Mouse (Mus musculus): Measurements from ENCODE around the gene Gtpbp1. TPM values are rescaled to one million over a fixed set of nuclear protein-coding genes. Genes with fewer than 3 reads are reported as not detected.
A peak's percentile ranks its signal among the peaks of the same experiment; 100 is the strongest.

The Gtpbp1 gene
- polyA plus RNA-seq, 1 experiment from 2014 or later, result 28.2 TPM

DNA sequence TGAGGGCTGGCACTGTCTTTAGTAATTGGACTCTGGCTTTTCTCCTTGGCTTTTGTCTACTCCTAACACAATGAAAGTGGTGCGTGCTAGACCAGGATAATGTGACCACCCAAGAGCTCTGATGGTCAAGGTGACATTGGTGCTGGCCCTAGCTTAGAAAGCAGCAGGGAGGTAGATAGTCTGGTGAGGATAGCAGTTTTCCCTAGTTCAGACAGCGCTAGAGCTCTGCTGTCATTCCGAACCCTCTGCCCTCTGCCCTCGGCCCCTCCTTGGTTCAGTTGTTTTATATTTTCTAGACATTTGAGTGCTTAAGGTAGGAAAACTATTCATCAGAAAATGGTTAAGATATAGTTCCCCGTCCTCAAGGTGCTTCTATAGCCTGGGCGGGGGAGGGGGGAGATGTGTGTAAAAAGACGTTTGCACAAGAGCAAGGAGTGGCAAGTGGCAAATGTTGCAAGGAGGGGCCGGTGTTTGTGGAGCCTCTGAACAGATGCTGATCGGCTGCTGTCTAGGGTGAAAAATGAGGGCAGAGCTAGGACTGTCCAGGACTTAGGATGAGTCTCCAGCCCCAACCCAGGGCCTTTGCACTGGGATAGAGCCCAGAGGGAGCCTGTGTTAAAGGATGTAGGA, 7.0 kb downstream of the Gtpbp1 start:
- Histone ChIP-seq H3K9me3 (no peaks in the 10 kb centered on the region), H3K9ac (no peak overlapping the region), H3K4me2 (no peak overlapping the region), H3K4me1 (peaks cover 5% of the 10 kb centered on the region; the same call in 1 of the 2 replicates), H3K27me3 (replicated peaks) (no peaks in the 10 kb centered on the region), H3K27ac (no peak overlapping the region), H3K4me3 (replicated peaks) (no peak overlapping the region), H3K36me3 (peaks cover 12% of the 10 kb centered on the region; the same call in 1 of the 2 replicates)
- ATAC-seq (ENCODE audit: insufficient read depth, low FRiP score, low read depth), result no peak
- 69% methylated on average over 9 of the region's 9 CpGs for WGBS

DNA sequence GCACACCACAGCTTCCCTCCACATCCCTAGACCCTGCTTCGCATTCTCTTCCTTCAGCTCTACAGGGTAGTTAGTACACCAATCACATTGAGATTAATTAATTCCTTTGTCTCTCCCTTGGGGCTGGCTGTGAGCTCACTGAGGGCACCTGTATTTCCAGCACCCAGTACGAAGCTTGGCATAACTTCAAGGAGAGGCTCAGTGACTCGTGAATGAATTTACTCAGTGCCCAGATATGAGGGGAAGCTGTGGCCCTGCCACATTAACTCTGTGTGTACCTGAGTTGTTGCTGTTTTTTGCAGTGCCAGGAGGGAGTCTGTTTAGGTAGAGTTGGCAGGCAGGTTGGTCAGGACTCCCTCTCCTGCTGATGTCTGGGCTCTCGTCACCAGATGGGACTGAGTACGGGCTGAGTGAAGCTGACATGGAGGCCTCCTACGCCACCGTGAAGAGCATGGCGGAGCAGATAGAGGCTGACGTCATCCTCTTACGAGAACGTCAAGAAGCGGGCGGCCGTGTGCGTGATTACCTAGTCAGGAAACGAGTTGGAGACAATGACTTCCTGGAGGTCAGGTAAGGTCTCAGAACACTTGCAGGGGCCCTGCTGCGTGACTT, 16.1 kb downstream of the Gtpbp1 start:
- Histone ChIP-seq H3K4me1 (no peaks in the 10 kb centered on the region), H3K4me3 (replicated peaks) (no peak overlapping the region), H3K4me2 (no peak overlapping the region), H3K9ac (no peak overlapping the region), H3K9me3 (no peaks in the 10 kb centered on the region), H3K27me3 (replicated peaks) (no peaks in the 10 kb centered on the region), H3K36me3 (peaks cover 29% of the 10 kb centered on the region), H3K27ac (no peak overlapping the region)
- WGBS, result 84% methylated on average over 17 of the region's 17 CpGs
- no peak for ATAC-seq (ENCODE audit: insufficient read depth, low FRiP score, low read depth)

- WGBS, result 95% methylated on average over 5 of the region's 5 CpGs
- H3K27me3 ChIP-seq (replicated peaks), result no peaks in the 10 kb centered on the region
- peaks cover 38% of the 10 kb centered on the region for H3K36me3 ChIP-seq
- H3K9ac ChIP-seq, result no peak overlapping the region
- H3K4me1 ChIP-seq, result no peaks in the 10 kb centered on the region
- H3K9me3 ChIP-seq, result no peaks in the 10 kb centered on the region
- ATAC-seq (ENCODE audit: insufficient read depth, low FRiP score, low read depth), result no peak; the same call in 1 of the 2 replicates
- no peak overlapping the region for H3K27ac ChIP-seq
- H3K4me2 ChIP-seq, result no peak overlapping the region
- H3K4me3 ChIP-seq (replicated peaks), result no peak overlapping the region
Measured at GRCm38 (mm10) chr15:79708229-79708822, 17.7 kb downstream of the Gtpbp1 start.

DNA sequence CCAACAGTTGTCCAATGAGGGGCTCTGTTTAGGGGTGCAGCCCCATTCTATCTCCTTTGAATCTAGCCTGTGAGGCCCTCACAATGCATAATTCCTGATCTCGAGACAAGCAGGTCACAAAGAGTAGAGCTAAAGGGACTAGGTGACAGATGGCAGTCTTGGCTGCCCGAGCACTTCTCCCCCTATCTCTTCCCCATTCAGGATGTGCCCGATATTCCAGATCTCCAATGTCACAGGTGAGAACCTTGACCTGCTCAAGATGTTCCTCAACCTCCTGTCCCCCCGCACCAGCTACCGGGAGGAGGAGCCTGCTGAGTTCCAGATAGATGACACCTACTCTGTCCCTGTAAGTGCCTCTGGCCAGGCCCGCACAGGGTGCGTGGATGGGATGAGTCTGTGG, 25.0 kb downstream of the Gtpbp1 start:
- no peak overlapping the region for H3K4me2 ChIP-seq
- no peaks in the 10 kb centered on the region for H3K4me1 ChIP-seq
- H3K27ac ChIP-seq, result no peak overlapping the region
- peaks cover 54% of the 10 kb centered on the region for H3K36me3 ChIP-seq
- no peaks in the 10 kb centered on the region for H3K27me3 ChIP-seq (replicated peaks)
- H3K4me3 ChIP-seq (replicated peaks), result no peak overlapping the region
- H3K9ac ChIP-seq, result no peak overlapping the region
- ATAC-seq (ENCODE audit: insufficient read depth, low FRiP score, low read depth), result no peak
- no peaks in the 10 kb centered on the region for H3K9me3 ChIP-seq
- WGBS, result 94% methylated on average over 7 of the region's 7 CpGs

DNA sequence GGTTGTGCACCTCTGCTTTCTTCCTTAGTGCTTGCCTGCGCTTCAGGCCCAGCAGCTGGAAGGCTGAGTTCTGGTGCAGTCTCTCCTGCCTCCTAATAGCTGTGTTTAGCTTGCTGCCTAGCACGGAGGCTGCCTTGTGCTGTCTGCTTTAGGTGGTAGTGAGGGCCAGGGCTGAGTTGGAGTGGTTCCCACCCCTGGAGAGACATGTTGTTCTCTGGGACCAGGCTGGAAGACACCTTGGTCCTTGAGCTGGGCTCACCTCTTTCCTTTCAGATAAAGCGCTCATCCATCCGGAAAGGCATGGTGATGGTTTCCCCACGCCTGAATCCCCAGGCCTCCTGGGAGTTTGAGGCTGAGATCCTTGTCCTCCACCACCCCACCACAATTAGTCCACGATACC, 26.1 kb downstream of the Gtpbp1 start:
- H3K4me2 ChIP-seq, result no peak overlapping the region
- H3K27ac ChIP-seq, result no peak overlapping the region
- H3K4me1 ChIP-seq, result no peaks in the 10 kb centered on the region
- H3K9me3 ChIP-seq, result no peaks in the 10 kb centered on the region
- H3K36me3 ChIP-seq, result peaks cover 51% of the 10 kb centered on the region
- H3K4me3 ChIP-seq (replicated peaks), result no peak overlapping the region
- no peak for ATAC-seq (ENCODE audit: insufficient read depth, low FRiP score, low read depth)
- no peak overlapping the region for H3K9ac ChIP-seq
- WGBS, result 93% methylated on average over 6 of the region's 6 CpGs
- no peaks in the 10 kb centered on the region for H3K27me3 ChIP-seq (replicated peaks)

DNA sequence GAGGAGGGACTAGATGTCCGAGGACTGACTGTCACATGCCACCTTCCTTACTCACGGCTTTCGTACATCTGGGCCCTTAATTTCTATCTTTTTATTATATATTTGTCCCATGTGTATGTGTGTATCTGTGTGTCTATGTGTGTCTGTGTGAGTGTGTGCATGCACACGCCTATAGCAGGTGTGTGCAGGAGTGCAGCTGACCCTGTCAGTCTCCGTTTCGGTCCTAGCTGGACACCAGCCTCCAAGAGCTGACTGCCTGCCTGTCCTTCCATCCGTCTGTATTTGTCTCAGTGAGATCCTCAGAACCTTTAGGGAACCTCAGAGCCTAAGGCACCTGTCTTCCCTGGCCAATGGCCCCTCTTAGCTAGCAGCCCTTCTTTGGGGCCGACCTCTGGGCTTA, 29.6 kb downstream of the Gtpbp1 start:
- Histone ChIP-seq H3K4me1 (no peaks in the 10 kb centered on the region), H3K36me3 (peaks cover 44% of the 10 kb centered on the region), H3K9me3 (no peaks in the 10 kb centered on the region), H3K9ac (no peak overlapping the region), H3K27ac (no peak overlapping the region), H3K4me2 (no peak overlapping the region), H3K4me3 (replicated peaks) (no peak overlapping the region), H3K27me3 (replicated peaks) (no peaks in the 10 kb centered on the region)
- 93% methylated on average over 8 of the region's 8 CpGs for WGBS
- no peak for ATAC-seq (ENCODE audit: insufficient read depth, low FRiP score, low read depth)

GRCm38 (mm10) chr15:79720796-79721195, 30.2 kb downstream of the Gtpbp1 start:
- H3K27me3 ChIP-seq (replicated peaks), result no peaks in the 10 kb centered on the region
- no peaks in the 10 kb centered on the region for H3K4me1 ChIP-seq
- H3K9ac ChIP-seq, result no peak overlapping the region
- WGBS, result 79% methylated on average over 4 of the region's 4 CpGs
- ATAC-seq (ENCODE audit: insufficient read depth, low FRiP score, low read depth), result no peak
- no peaks in the 10 kb centered on the region for H3K9me3 ChIP-seq
- no peak overlapping the region for H3K4me3 ChIP-seq (replicated peaks)
- H3K27ac ChIP-seq, result no peak overlapping the region
- peaks cover 49% of the 10 kb centered on the region for H3K36me3 ChIP-seq
- no peak overlapping the region for H3K4me2 ChIP-seq

DNA sequence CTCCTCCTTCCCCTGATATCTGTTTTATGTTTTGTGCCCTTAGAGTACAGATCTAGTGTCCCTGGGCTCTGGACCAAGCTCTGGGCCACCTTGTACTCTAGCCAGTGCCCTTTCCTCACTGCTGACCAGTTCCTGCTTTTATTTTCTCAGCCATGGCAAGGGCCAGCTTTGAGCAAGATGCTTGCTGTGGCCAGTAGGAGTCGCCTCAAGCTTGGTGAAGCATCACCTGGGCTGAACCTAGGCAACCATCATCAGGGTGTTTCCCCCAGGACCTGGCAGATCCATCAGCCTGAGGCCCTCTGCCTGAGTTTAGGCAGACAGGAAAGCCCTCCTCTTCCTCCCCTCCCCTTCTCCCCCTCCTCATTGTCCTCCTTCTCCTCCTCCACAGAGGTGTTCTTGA, 32.8 kb downstream of the Gtpbp1 start:
- H3K4me3 ChIP-seq (replicated peaks), result no peak overlapping the region
- no peak overlapping the region for H3K9ac ChIP-seq
- H3K4me2 ChIP-seq, result no peak overlapping the region
- no peaks in the 10 kb centered on the region for H3K9me3 ChIP-seq
- 39% methylated on average over 1 of the region's 1 CpGs for WGBS
- ATAC-seq (ENCODE audit: insufficient read depth, low FRiP score, low read depth), result no peak
- peaks cover 53% of the 10 kb centered on the region for H3K36me3 ChIP-seq
- no peaks in the 10 kb centered on the region for H3K27me3 ChIP-seq (replicated peaks)
- no peaks in the 10 kb centered on the region for H3K4me1 ChIP-seq
- no peak overlapping the region for H3K27ac ChIP-seq

- Histone ChIP-seq H3K4me1 (no peaks in the 10 kb centered on the region), H3K4me2 (no peak overlapping the region), H3K27ac (no peak overlapping the region), H3K36me3 (peaks cover 56% of the 10 kb centered on the region), H3K27me3 (replicated peaks) (no peaks in the 10 kb centered on the region), H3K9me3 (no peaks in the 10 kb centered on the region), H3K4me3 (replicated peaks) (no peak overlapping the region), H3K9ac (no peak overlapping the region)
- 90% methylated on average over 11 of the region's 11 CpGs for WGBS
- no peak for ATAC-seq (ENCODE audit: insufficient read depth, low FRiP score, low read depth)
Measured at GRCm38 (mm10) chr15:79725190-79725789, 34.6 kb downstream of the Gtpbp1 start.

GRCm38 (mm10) chr15:79727840-79728239, 37.2 kb downstream of the Gtpbp1 start:
- no peaks in the 10 kb centered on the region for H3K9me3 ChIP-seq
- no peaks in the 10 kb centered on the region for H3K27me3 ChIP-seq (replicated peaks)
- ATAC-seq (ENCODE audit: insufficient read depth, low FRiP score, low read depth), result no peak
- no peak overlapping the region for H3K4me2 ChIP-seq
- no peak overlapping the region for H3K27ac ChIP-seq
- 96% methylated on average over 6 of the region's 6 CpGs for WGBS
- H3K4me3 ChIP-seq (replicated peaks), result no peak overlapping the region
- H3K36me3 ChIP-seq, result peaks cover 52% of the 10 kb centered on the region
- H3K4me1 ChIP-seq, result no peaks in the 10 kb centered on the region
- no peak overlapping the region for H3K9ac ChIP-seq

- ATAC-seq (ENCODE audit: insufficient read depth, low FRiP score, low read depth), result no peak
- H3K27ac ChIP-seq, result no peak overlapping the region
- H3K36me3 ChIP-seq, result peaks cover 57% of the 10 kb centered on the region
- no peak overlapping the region for H3K4me3 ChIP-seq (replicated peaks)
- 82% methylated on average over 5 of the region's 5 CpGs for WGBS
- H3K4me1 ChIP-seq, result no peaks in the 10 kb centered on the region
- no peaks in the 10 kb centered on the region for H3K27me3 ChIP-seq (replicated peaks)
- H3K9ac ChIP-seq, result no peak overlapping the region
- H3K4me2 ChIP-seq, result no peak overlapping the region
- H3K9me3 ChIP-seq, result no peaks in the 10 kb centered on the region
Measured at GRCm38 (mm10) chr15:79728311-79728710, 37.7 kb downstream of the Gtpbp1 start.

DNA sequence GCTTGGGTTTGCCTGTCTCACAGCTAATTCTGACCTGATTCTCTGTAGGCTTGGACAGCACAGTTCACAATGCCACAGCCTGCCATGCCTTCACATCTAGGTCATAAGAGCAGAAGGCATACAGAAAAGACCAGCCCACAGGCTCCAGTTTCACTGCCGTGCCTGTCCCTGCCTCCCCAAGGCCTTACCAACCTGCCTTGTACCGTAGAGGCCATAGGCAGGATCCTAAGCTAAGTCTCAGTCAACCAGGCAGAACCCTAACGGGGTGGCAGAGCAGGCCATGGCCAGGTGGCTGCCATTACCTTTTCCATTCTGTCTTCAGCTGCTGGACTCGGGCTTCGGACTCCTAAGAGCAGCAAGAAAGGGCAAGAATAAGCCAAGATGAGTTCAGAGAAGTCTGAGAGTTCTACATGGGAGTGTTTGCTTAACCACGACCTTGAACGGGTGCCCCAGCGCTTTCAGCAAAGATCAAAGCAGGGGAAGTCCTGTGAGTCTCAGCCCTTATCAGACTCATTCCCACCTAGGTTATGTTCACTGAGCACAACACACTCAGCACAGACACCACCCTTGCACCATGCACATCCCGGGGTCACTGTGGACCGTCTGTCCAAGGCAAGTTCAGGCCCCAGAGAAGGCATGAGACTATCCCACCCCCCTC, 38.2 kb downstream of the Gtpbp1 start:
- Histone ChIP-seq H3K36me3 (peaks cover 62% of the 10 kb centered on the region), H3K9me3 (no peaks in the 10 kb centered on the region), H3K4me3 (replicated peaks) (no peak overlapping the region), H3K27me3 (replicated peaks) (no peaks in the 10 kb centered on the region), H3K27ac (no peak overlapping the region), H3K9ac (no peak overlapping the region), H3K4me2 (no peak overlapping the region), H3K4me1 (no peaks in the 10 kb centered on the region)
- 0 out of 2 replicates have a peak, but pooled peaks have one; percentile 25 for ATAC-seq (ENCODE audit: insufficient read depth, low FRiP score, low read depth)
- WGBS, result 68% methylated on average over 10 of the region's 10 CpGs
